Mouse (Mus musculus) cerebellum, postnatal 4 days (tissue): ENCODE results near the gene Stat5b.

Experiments
- DNase-seq, 2 experiments: peaks; one replicate each; pipeline ENCODE4 v3.0.0; 2022; ENCODE audit warnings: low spot score in 2 of 2, mixed read lengths in 1 of 2

Gene Stat5b

GRCm38 (mm10) chr11:100843070-100843669 is 7.4 kb downstream of the Stat5b start:
- no peak for DNase-seq

- DNase-seq: no peak
Measured at GRCm38 (mm10) chr11:100842025-100842424, 8.5 kb downstream of the Stat5b start.

- DNase-seq: no peak
Measured at GRCm38 (mm10) chr11:100840866-100841265, 9.7 kb downstream of the Stat5b start.

DNA sequence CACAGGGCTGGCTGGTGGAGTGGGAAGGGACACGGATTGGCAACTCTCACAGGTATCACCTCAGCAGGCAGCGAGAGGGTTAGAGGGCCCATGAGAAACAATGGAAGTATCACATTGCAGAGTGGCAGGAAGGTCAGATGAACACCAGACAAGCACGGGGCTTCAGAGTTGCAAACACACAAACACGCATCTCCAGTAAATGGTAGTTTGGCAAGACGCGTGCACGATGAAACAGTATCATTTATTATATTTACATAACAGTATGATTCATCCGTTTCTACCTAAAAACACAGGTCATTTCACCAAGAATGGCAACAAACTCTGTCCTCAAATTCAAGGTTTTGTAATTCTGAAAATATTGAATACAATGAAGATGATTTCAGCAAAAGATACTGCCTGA is 11.0 kb downstream of the Stat5b start:
- no peak for DNase-seq

DNA sequence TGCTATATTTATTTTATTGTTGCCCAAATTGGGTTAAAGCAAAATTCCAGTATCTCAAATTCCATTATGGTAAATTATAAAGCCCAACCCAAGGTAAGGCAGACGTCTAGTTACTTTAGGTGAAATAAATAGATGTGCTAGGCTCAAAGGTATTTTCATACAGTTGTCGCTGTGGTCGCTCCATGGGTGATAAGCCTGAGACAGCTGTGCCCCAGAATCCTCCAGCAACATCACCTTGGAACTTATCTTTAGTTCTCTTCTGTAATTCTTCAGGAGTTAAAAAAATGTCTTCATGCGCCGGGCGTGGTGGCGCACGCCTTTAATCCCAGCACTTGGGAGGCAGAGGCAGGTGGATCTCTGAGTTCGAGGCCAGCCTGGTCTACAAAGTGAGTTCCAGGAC is 11.6 kb downstream of the Stat5b start:
- no peak for DNase-seq

DNA sequence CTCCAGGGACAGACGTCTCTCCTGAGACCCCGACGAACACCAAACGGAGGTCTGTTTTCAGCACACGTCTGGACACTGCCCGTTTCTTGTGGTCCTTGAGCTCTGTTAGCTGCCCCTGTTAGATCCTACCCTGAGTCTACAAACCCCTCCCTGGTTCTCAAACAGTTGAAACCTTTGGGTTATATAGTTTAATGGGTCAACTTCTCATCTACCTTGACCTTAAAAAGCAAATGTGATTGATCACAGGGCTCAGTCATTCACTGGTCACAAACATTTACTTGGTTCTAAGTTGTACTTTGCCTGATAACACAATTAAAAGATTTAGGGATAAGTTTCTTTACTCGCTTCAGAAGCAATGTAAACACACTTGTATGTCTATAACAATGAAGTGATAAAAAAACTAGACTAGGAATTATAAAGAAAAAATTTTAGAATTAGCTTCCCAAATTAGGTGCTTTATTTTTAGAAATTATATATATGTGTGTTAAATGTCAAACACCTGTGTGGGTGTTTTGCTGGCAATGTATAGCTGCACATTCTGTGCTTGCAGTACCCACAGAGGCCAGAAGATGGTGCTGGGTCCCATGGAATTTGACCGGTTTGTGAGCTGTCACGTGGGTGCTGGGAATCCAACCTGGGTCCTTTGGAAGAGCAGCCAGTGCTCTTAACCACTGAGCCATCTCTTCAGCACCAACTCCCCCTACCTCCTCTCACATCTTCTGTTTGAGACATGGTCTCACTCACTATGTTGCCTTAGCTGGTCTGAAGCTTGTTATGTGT is 13.4 kb downstream of the Stat5b start:
- DNase-seq: peak in 1 of 2 experiments; percentile 17

DNA sequence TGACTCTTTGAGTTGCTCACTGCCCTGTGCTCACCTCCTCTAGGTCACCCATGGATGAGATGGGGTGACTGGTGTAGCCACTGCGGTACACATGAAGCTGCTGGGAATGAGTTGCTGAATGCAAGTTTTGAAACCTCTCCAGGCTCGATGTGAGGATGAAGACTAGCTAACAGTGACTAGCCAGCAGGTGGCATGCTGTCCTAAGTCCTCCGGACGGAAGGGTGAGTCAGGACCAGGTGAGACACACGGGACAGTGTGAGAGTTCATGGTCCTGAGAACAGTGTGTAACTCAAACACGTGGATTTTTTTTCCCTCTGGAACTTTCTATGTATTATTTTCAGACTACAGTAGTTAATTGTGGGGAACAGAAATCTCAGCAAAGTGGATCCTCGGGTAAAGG is 17.1 kb downstream of the Stat5b start:
- no peak for DNase-seq

DNA sequence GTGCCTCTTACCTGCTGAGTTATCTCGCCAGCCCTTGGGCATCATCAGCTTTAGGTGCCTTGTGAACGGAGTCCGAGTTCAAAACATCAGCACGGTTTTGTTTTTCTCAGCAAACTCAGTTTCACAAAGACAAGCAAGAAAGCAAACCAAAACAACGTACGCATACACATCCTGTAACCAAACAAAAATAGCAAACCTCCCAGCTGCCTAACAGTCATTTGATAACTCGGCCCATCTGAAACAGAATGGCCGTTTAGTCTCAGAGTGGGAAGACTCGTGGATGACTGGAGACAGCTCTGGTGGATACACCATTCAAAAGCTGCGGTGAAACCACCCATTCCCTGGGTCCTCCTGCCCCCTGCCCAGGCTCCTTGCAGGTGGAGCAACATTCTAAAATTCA is 19.1 kb downstream of the Stat5b start:
- no peak for DNase-seq

DNA sequence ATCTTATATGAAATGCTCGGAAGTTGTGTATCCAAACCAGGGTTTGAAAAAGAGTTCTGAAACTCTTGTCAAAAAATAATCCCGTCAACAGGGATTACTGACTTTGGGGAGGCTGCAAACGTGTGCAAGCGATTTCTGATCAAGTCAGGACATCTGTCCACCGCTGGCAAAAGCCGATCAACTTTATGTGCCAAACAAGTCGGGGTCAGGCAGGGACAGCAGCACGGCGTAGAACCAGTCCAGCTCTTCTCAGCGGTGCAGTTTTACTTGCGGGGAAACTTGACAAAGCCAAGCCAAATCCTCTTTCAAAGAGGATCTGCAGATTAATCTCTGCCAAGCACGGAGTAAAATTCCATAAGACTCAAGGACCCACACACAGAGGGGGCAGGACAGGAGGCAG is 20.8 kb downstream of the Stat5b start:
- no peak for DNase-seq

GRCm38 (mm10) chr11:100828676-100829151 is 21.8 kb downstream of the Stat5b start:
- DNase-seq: no peak

DNA sequence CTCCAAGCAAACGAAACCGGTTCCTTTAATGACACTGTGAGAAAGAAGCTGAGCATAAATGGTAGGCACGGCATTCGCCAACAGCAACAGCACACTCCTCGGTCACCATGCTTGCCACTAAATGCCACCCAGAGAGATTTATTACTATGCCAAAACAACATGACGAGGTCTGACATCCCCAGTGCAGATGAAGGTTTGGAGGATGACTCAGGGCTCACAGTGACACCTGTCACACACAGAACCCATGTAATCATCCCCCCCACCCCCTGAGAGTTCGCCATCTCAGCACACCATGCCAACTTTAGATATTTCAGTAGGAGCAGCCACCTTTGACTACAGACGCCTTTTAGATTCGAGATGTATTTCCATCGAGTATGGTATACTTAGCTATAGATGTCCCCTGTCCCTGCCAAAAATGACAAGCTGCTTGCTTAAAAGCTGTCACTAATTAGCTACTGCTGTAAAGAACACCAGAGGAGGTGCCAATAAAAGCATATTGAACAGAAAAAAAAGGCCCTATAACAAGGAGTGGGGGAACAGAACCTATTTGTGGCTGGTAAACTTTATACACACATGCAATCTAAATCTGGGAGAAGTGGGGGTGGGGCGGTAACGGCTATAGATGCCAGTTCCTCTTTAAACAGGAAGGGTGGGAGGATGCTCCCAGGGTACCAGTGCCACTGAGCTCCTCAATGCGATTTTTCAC is 24.2 kb downstream of the Stat5b start:
- DNase-seq: no peak

DNA sequence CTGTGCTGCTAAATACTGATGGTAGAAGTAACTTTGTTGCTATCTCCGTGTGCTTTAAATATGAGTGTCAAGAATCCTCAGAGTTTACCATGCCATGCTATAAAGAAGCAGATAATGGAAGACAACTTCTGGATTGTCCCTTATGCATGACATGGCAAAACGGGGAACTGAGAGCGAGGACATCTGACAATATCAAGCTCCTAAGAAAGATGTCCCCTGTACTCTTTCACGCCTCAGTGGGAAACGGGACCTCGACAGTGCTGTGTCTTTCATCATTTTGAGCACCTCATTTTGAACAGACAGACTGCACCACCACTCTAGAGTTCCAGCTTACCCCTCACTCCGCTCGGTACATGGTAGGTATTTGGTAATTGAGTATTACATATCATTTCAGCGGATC is 25.1 kb downstream of the Stat5b start:
- no peak for DNase-seq

GRCm38 (mm10) chr11:100824496-100824895 is 26.0 kb downstream of the Stat5b start:
- no peak for DNase-seq

DNA sequence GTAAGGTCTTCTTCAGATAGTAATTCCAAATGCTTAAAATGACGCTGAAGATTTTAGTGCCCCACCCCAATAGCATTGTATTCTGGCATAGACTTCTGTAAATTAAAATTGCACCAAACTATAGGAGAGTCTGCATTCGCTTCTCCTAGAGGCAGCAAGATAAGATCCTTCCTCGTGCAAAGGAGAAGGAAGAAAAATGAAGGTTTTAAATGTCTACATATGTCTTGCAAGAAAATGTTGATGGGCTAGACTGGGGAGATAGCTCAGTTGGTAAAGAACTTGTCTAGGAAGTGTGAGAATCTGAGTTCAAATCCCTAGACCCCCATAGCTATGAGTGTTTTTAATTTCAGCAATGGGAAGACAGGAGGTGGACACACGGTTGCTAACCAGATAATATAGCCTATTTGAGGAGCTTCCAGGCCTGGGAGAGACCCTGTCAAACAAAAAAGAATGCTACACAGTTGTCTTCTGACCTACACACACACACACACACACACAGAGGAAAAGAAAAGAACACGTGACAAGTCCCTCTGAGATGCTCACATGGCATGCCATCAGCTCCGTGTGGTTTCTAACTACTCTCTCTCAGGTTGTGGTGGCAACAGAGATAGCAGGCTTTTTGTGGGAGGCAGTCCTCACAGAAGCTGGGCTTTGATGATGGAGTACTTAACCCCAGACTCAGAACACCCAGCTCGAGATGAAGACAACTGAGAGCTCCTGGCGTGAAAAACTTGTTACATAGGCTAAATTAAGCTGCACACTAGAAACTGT is 26.8 kb downstream of the Stat5b start:
- no peak for DNase-seq

GRCm38 (mm10) chr11:100822365-100822764 is 28.2 kb downstream of the Stat5b start:
- DNase-seq: peak in 1 of 2 experiments; percentile 6

- no peak for DNase-seq
Measured at GRCm38 (mm10) chr11:100821605-100822220, 28.8 kb downstream of the Stat5b start.

DNA sequence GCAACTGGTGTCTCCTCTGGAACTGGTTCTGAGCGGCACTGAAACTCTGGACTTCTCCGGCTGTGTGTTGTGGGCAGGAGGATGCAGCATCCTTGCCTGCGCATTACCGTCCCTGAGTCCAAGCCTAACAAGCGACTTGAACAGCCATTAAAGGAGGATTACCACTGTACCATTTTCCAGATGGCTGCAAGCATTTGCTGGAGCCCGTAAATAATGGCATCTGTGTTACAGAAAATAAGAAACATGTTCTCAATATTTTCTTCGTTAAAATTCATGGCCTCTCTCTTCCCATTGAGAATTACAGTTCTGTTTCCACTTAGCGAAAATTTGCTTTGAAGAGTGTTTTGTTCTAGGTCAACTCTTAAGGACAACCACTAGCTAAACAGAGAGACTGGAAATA is 30.5 kb downstream of the Stat5b start:
- no peak for DNase-seq

GRCm38 (mm10) chr11:100819626-100820025 is 30.9 kb downstream of the Stat5b start:
- DNase-seq: no peak

DNA sequence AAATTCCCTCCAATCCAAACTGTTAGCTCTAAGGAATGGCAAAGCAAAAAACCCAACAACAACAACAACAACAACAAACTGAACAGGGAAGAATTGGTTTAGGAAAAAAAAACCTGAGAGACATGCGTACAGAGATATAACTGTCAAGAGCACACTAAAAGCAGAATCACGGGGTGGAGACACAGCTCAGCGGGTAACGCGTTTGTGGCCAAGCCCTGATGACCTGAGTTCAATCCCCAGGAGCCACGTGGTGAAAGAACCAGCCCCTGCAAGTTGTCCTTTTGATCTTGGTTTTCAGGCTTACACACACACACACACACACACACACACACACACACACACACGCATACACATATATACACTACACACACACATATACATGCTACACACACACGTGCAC is 31.5 kb downstream of the Stat5b start:
- DNase-seq: no peak

DNA sequence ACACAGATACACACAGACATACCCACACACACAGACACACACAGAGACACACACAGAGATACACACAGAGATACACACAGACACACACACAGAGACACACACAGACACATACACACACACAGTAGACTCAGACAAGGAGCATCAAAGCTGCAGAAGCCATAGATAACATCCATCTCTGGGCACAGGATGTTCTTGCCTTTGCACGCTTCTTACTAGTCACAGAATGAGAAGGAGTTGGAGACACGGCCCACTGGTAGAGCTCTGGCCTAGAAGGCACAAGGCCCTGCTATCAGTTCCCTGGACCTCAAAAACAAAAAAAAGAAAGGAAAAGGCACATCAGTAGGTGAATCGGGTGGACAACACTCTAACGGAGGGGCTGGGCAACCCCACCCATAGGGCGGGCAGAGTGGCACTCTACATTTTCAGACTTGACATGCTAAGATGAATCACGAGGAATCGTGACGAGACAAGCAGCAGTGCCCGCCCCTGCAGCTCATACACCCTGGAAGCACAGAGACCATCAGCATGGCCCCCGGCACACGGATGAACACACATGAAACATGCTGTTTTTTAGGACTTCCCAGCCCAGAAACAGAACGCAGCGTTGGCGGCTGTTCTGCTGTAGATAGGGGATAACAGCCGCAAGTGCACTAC is 32.0 kb downstream of the Stat5b start:
- DNase-seq: no peak

GRCm38 (mm10) chr11:100817311-100817710 is 33.2 kb downstream of the Stat5b start:
- DNase-seq: peak in 1 of 2 experiments; percentile 21
